In the genomic region with DNA sequence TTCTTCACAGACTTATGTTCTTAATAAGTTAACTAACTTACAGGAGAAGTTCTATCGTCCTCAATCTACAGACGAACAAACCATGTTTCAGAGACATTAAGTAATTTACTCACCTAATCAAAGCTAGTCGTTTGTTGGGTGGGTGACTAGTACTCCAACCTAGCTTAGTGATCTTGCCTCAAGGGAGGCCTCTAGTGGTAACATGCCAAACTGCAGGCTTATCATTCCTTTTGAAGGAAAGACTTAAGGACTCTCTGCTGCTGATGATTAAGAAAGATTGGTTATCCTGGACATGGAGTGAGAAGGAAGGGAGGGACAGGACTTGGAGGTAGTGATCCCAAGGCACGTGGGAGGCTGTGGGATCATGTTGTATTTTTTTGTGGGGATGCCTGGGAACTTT, we compare ENCODE assay signal across 9 mouse cellular contexts. TPM values are rescaled to one million over a fixed set of nuclear protein-coding genes. Genes with fewer than 3 reads are reported as not detected.
DNase-seq lines count a peak whose midpoint lies in the region; ATAC-seq and TF ChIP-seq lines count a peak whose summit lies in the region.
"Had no signal": no experiment of that assay in that cellular context is flagged by ENCODE, and none has a peak within 500 bp of the region (broad histone marks: within the 10 kb centered on the region; RNA-seq: fewer than 3 reads in every experiment).

No protein-coding gene starts in this region.

- no peaks in the 10 kb centered on the region for H3K9me3 ChIP-seq in heart, postnatal 0 days (replicated peaks; ENCODE audit: control insufficient read depth, low read length)
- H3K9me3 ChIP-seq in embryonic facial prominence, embryonic 14.5 days (ENCODE audit: control insufficient read depth, low read length), result 0 out of 2 replicates have a peak, but pooled peaks cover 5% of the 10 kb centered on the region
- H3K9me3 ChIP-seq: liver, embryonic 15.5 days had no signal

- H3K27ac ChIP-seq in heart, postnatal 0 days (ENCODE audit: low read depth), result no peak overlapping the region
- no peak overlapping the region for H3K27ac ChIP-seq in embryonic facial prominence, embryonic 14.5 days (replicated peaks; ENCODE audit: low read depth, low read length)
- H3K27ac ChIP-seq: liver, embryonic 15.5 days had no signal

- no peak overlapping the region for H3K4me3 ChIP-seq in heart, postnatal 0 days (ENCODE audit: low read depth, low read length)
- no peak overlapping the region for H3K4me3 ChIP-seq in embryonic facial prominence, embryonic 14.5 days (ENCODE audit: low read depth, low read length)
- H3K4me3 ChIP-seq: liver, embryonic 15.5 days had no signal

- no peak overlapping the region for H3K4me2 ChIP-seq in heart, postnatal 0 days (ENCODE audit: low read depth, low read length)
- no peak overlapping the region for H3K4me2 ChIP-seq in embryonic facial prominence, embryonic 14.5 days (ENCODE audit: low read depth, low read length)
- H3K4me2 ChIP-seq: liver, embryonic 15.5 days had no signal

- no peak for TF ChIP-seq EP300 in heart, postnatal 0 days (IDR thresholded peaks at IDR 0.05; ENCODE audit: low read depth)

- no peak overlapping the region for H3K9ac ChIP-seq in heart, postnatal 0 days (replicated peaks; ENCODE audit: low read depth, low read length)
- no peak overlapping the region for H3K9ac ChIP-seq in embryonic facial prominence, embryonic 14.5 days (ENCODE audit: low read depth, low read length)
- H3K9ac ChIP-seq: liver, embryonic 15.5 days had no signal

- ATAC-seq in heart, postnatal 0 days (ENCODE audit: insufficient read depth, low read depth), result no peak
- ATAC-seq in embryonic facial prominence, embryonic 14.5 days (ENCODE audit: low read depth), result no peak

- peak; percentile 71 for TF ChIP-seq CTCF in heart, postnatal 0 days (IDR thresholded peaks at IDR 0.05; ENCODE audit: low read depth)

- WGBS in heart, postnatal 0 days, result 25% methylated on average over 4 of the region's 4 CpGs
- WGBS in embryonic facial prominence, embryonic 14.5 days, result 32% methylated on average over 4 of the region's 4 CpGs
- WGBS in large intestine, adult 2 months, result 22% methylated on average over 4 of the region's 4 CpGs

- H3K4me1 ChIP-seq in heart, postnatal 0 days (ENCODE audit: control insufficient read depth, insufficient read depth), result no peaks in the 10 kb centered on the region
- H3K4me1 ChIP-seq in embryonic facial prominence, embryonic 14.5 days (ENCODE audit: control insufficient read depth, insufficient read depth, low read length), result no peaks in the 10 kb centered on the region
- H3K4me1 ChIP-seq: liver, embryonic 15.5 days had no signal

- H3K27me3 ChIP-seq in heart, postnatal 0 days (ENCODE audit: control insufficient read depth, insufficient read depth, low read length), result no peaks in the 10 kb centered on the region
- H3K27me3 ChIP-seq in embryonic facial prominence, embryonic 14.5 days (replicated peaks; ENCODE audit: control insufficient read depth, insufficient read depth, low read length), result no peaks in the 10 kb centered on the region
- H3K27me3 ChIP-seq: liver, embryonic 15.5 days had no signal

- no peak for DNase-seq in heart, postnatal 0 days (ENCODE audit: low spot score)
- no peak for DNase-seq in heart, adult 11 months
- peak; percentile 79 for DNase-seq in CD4-positive, CD25-positive, alpha-beta regulatory T cell, adult 2 months (ENCODE audit: low read depth, low spot score)
- peak; percentile 9 for DNase-seq in adrenal gland, adult 8-10 months
- peak; percentile 21 for DNase-seq in embryonic facial prominence, embryonic 14.5 days (ENCODE audit: low spot score)
- peak; percentile 63 for DNase-seq in large intestine, adult 2 months (ENCODE audit: low read depth, low spot score)
- DNase-seq in mesoderm, embryonic 11.5 days (ENCODE audit: low read depth, low spot score), result peak; percentile 62
- DNase-seq in yolk sac, embryonic 10.5 days (ENCODE audit: low spot score), result peak; percentile 33

- no peaks in the 10 kb centered on the region for H3K36me3 ChIP-seq in heart, postnatal 0 days (replicated peaks; ENCODE audit: control insufficient read depth, insufficient read depth, low read length)
- H3K36me3 ChIP-seq in embryonic facial prominence, embryonic 14.5 days (ENCODE audit: control insufficient read depth, insufficient read depth, low read length), result no peaks in the 10 kb centered on the region
- H3K36me3 ChIP-seq: liver, embryonic 15.5 days had no signal

RNA-seq across cellular contexts. Expression of gene Ern2, which starts 11.3 kb away (rescaled TPM):
- total RNA-seq in heart, postnatal 0 days (2014; rRNA removed; ENCODE audit: low replicate concordance), result not detected in 2 replicates
- polyA plus RNA-seq in heart, postnatal 0 days (2015; fragmentation: Nextera tagmentation; extraction: Ambion mirVana), result 0.07 TPM in 1 of 2 replicates, not detected in the other
- under 1 TPM; 0.15 to 0.43 (median 0.35) TPM for total RNA-seq in adrenal gland, adult 8-10 months (2022)
- polyA plus RNA-seq in embryonic facial prominence, embryonic 14.5 days (2014; fragmentation: Nextera tagmentation; extraction: Ambion mirVana), result 0.07 TPM in 1 of 2 replicates, not detected in the other
- polyA plus RNA-seq in large intestine, adult 2 months (2012; rRNA removed), result 17.4 and 30.3 TPM in 2 replicates
- polyA plus RNA-seq: liver, embryonic 15.5 days had no signal

RNA-seq across cellular contexts. Expression of gene Chp2, which starts 22.0 kb away (rescaled TPM):
- total RNA-seq in heart, postnatal 0 days (2014; rRNA removed; ENCODE audit: low replicate concordance), result 5.2 TPM in 1 of 2 replicates, not detected in the other
- 0.38 and 0.63 TPM in 2 replicates for polyA plus RNA-seq in heart, postnatal 0 days (2015; fragmentation: Nextera tagmentation; extraction: Ambion mirVana)
- 1 to 10 TPM; 1.2 to 4.5 (median 2.4) TPM for total RNA-seq in adrenal gland, adult 8-10 months (2022)
- 0.28 and 1.2 TPM in 2 replicates for polyA plus RNA-seq in embryonic facial prominence, embryonic 14.5 days (2014; fragmentation: Nextera tagmentation; extraction: Ambion mirVana)
- 119 and 275 TPM in 2 replicates for polyA plus RNA-seq in large intestine, adult 2 months (2012; rRNA removed)

RNA-seq across cellular contexts. Expression of gene Plk1, which starts 38.1 kb away (rescaled TPM):
- total RNA-seq in heart, postnatal 0 days (2014; rRNA removed; ENCODE audit: low replicate concordance), result 27.8 and 35.5 TPM in 2 replicates
- polyA plus RNA-seq in heart, postnatal 0 days (2015; fragmentation: Nextera tagmentation; extraction: Ambion mirVana), result 22.8 and 23.3 TPM in 2 replicates
- total RNA-seq in adrenal gland, adult 8-10 months (2022), result 1 to 10 TPM; 2.1 to 3.1 (median 2.6) TPM
- polyA plus RNA-seq in embryonic facial prominence, embryonic 14.5 days (2014; fragmentation: Nextera tagmentation; extraction: Ambion mirVana), result 69.1 and 87.1 TPM in 2 replicates
- 32.2 and 34.9 TPM in 2 replicates for polyA plus RNA-seq in large intestine, adult 2 months (2012; rRNA removed)

Comparison
In these comparisons a context has a peak if more than half of its experiments do, and no peak if none do; other contexts are left out.
1. DNase-seq: peak in CD4-positive, CD25-positive, alpha-beta regulatory T cell, adult 2 months (single experiment), adrenal gland, adult 8-10 months (single experiment), embryonic facial prominence, embryonic 14.5 days (single experiment), large intestine, adult 2 months (single experiment), mesoderm, embryonic 11.5 days (single experiment) and yolk sac, embryonic 10.5 days (single experiment); none in heart, postnatal 0 days (single experiment) and heart, adult 11 months (single experiment).
2. RNA of gene Ern2, which starts 11.3 kb away (polyA plus RNA-seq): 17.4 to 30.3 TPM in large intestine, adult 2 months; 0.07 TPM in embryonic facial prominence, embryonic 14.5 days and 0.07 TPM in heart, postnatal 0 days; every median in the first group is over 10 times any median in the second.
3. RNA of gene Chp2, which starts 22.0 kb away (polyA plus RNA-seq): 119 to 275 TPM in large intestine, adult 2 months; 0.28 to 1.2 TPM in embryonic facial prominence, embryonic 14.5 days and 0.38 to 0.63 TPM in heart, postnatal 0 days; every median in the first group is over 10 times any median in the second.